Mouse (Mus musculus) adrenal gland, postnatal 36 days (tissue): ENCODE measurements around the gene Kcnn3. TPM values are rescaled to one million over a fixed set of nuclear protein-coding genes. Genes with fewer than 3 reads are reported as not detected.

Experiments used
- DNase-seq, 2 experiments: peaks; one replicate each; pipeline ENCODE4 v3.0.0; 2021; ENCODE audit warnings: mixed read lengths in 1 of 2
- total RNA-seq, 2 experiments: library from RNA; stranded (reverse); gene quantifications; 2 replicates each; pipeline ENCODE4 v1.2.3; 2021

Kcnn3 gene
- total RNA-seq, 2 experiments from 2014 or later, result 3.4 to 3.7 TPM

- DNase-seq, result no peak
Observed at GRCm38 (mm10) chr3:89672573-89673317, 152.8 kb downstream of the Kcnn3 start.

DNA sequence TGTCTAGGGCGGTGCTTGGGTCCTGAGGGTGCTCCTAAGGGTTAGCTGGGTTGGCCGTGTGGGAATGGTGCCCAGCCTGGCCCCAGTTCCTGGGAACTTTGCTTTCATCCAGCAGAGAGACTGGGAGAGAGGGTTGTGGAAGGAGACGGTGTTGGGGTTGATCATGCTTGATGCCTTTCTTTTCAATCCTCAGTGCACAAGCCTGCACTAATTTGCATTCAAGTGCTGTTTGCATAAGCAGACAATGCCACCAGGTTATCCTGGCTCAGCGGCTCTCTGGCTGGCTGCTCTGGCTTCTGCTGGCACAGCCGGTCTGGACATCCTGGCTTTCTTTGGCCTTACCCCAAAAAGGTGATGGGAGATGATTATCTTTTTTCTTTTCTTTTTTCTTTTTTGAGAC is 157.7 kb downstream of the Kcnn3 start:
- DNase-seq, result no peak

- DNase-seq, result no peak
Observed at GRCm38 (mm10) chr3:89686031-89686430, 166.1 kb downstream of the Kcnn3 start.

DNA sequence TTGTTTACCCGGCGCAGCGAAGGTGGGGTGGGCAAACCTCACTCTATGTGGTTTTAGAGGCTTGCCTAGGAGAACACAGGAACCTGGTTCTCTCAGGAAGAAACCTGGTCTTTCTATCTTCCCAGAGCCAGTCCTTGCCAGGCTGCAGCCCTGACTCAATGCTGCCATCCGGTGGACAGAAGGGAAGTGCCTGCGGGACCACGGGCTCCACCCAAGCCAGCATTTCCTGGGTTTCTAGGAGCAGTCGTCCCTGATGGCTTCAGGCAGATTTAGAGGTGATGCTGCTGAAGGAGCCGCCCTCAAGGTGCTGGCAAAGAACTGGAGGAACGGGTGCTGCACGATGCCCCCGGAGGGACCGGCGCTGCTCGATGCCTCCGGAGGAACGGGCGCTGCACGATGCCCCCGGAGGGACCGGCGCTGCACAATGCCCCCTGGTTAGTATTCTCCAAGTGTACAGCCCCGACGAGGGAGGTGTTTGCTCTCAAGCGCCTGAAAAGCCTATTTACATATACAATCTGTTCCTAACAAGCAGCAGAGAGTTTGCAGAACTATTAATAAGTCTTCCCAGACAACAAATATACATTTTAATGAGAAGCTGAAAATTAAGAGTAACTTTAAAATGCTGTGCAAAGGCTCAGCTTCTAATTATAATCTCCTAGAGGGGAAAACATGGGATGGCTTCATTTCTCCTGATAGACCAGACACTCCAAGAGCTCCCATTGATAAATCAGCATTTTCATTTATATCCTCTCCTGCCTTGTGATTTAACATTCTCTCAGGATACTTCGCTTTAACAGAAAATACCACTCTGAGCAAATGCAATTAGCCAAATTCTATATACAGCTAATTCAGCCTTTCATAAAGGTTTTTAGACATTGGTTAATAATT is 169.0 kb downstream of the Kcnn3 start:
- peak; percentile 86 to 90 for DNase-seq

GRCm38 (mm10) chr3:89691776-89692175 is 171.8 kb downstream of the Kcnn3 start:
- no peak for DNase-seq

DNA sequence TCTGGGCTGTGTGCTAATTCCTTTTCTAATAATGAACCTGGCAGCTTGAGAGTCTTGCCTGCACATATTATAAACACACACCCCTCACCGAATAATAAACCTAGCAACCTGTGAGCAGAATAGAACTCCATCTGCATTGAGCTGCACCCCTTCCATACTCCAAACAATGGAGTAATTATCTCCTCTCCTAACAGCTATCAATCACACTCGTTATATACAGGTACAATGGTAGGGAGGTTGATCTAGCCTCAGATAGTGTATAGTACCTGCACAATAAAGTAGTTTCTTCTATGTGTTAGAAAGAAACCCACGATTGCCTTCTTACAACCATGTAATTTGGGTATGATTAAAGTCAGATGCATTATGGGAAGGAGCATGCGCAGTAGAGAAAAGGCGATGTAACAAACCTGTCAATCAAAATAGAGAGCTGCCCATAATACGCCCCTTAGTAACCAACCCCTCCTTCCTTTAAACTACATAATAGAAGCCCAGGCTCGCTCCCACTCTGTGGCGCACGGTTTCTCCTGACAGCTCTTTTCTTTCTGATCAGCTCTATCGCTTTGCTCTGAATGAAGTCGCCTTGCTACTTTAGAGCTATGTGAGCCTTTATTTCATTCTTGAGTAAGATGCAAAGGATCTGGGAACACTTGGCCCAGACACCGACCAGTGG is 176.3 kb downstream of the Kcnn3 start:
- no peak for DNase-seq

DNA sequence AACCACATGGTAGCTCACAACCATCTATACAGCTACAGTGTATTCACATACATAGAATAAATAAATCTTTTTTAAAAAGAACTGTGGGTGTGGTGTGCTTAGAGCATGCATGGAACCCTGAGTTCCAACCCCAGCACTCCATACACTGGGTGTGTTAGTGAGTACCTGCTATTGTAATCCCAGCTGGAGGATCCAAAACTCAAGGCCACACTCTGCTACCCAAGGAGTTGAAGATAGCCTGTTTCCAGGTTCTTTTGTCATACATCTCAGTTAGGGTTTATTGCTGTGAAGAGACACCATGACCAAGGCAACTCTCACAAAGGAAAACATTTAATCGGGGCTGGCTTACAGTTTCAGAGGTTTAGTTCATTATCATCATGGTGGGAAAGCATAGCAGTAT is 179.0 kb downstream of the Kcnn3 start:
- DNase-seq, result no peak

GRCm38 (mm10) chr3:89700461-89700860 is 180.5 kb downstream of the Kcnn3 start:
- DNase-seq, result no peak

- peak in 1 of 2 experiments; percentile 13 for DNase-seq
Observed at GRCm38 (mm10) chr3:89703596-89703995, 183.6 kb downstream of the Kcnn3 start.

DNA sequence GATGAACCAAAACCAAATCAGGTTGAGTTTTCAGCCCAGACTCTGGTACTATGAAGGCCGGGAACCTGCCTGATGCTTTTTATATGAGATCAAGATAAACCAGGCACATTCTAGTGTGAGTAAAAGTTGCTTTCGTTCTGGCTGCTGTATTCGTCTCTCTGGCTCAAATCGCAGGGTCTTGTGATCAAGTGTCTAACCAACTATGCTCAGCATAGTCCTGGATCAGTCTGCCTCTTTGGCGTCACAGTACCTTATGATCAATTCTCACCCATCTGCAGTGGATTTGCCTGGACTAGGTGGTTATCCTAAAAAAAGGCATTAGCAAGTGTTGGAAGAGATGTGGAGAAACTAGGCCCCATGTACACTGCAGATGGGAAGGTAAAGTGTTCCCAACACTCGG is 184.1 kb downstream of the Kcnn3 start:
- DNase-seq, result no peak

DNA sequence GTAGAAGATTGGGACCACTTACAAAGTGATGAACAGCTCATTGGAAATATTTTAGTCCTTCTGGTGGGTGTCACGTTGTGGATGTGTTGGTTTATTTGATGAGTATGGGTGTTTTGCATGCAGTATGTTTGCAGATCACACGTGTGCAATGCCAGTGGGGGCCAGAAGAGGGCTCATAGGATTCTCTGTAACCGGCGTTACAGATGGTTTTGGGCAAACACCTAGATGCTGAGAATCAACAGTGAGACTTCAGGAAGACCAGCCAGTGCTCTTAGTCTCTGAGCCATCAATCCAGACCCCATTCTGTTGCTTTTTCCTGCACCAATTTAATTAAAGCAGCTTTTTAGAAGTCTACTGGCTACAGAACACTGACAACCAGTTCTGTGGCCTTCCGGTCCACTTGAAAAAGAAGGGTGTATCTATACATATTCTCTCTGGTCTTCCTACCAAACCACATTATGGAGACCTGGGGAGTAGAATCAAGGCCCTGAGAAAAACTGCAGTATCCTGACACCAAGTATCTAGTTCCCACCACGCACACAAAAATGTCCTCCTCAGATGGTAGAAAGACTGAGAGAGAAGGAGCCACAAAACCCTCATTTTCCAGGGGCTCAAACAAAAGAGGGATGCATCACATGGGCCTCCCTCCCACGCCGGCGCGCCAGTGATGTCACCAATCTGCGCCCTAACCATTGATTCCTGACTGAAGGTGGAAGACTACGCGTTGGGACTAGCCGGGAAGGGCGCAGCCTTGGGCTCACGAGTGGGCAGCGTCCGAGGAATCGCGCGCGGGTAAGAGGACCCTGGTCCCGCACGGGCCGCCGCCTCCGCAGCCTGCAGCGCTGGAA is 194.6 kb downstream of the Kcnn3 start, which contains the start of gene Adar:
TSS of gene Adar (plus strand) at position 664 of the 848 bp plus-strand sequence.
- peak; percentile 84 to 88 for DNase-seq

DNA sequence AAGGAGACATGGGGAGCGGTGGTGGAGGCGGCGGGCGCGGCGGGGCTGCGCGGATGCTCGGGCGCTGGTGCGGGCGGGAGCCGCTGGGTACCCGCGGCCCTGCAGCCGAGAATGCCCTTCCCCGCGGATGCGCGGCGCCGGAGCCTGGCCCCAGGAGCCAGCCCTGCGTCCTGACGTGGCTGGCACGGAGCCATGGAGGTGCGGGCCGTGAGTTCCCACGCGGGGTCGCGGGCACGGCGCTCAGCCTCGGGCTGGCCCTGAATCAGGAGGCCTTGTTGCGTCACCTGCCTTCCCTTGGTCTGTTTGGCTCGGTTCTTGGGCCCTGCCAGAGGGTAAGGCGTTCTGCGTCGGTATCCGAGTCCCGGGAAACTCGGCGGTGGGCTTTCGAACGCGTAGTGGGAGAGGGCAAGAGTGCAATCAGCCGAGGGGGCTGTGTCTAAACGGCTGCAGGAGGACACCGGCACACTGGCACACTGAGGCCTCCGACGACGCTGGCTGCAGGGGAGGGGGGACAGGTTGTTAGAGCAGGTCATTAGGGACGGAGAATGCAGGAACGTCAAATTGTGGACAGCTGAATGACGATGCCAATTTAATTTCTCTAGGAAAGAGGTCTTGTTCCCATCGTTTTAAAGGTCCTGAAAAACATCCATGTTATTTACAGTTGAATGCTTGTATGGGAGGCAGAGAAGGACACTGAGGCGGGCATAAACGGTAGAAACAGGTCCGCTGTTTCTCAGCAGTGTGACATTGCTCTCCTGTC is 195.4 kb downstream of the Kcnn3 start:
- DNase-seq, result peak; percentile 56 to 64

DNA sequence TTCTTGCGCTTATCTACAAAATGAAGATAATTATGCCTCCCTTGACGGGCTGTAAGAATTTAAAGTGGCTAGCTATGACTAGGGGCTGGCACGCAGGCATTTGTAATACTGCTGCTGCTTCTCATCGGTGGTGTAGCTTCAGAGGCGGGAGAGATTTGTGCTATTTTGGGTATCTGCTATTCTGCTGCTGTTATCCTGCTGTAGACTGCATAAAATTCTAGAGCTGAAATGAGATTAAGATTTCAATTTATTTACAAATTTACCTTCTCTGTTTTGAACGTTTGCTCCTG is 195.9 kb downstream of the Kcnn3 start:
- no peak for DNase-seq

DNA sequence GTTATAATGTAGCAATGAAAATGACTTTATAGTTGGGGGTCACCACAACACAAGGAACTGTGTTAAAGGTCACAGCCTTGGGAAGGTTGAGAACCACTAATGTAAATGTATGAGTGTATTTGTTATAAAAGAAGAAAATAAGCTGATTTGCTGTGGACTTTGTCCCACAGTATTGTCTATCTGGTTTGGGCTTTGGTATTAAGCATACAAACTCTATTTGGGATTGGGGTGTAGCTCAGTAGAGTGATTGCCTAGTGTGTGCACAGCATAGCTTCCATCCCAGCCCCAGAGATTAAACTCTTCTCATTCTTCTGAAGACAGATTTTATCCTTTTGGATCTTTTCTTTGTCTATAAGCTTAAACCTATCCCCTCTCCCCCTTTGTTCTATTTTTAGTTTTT is 202.1 kb downstream of the Kcnn3 start:
- DNase-seq, result no peak

DNA sequence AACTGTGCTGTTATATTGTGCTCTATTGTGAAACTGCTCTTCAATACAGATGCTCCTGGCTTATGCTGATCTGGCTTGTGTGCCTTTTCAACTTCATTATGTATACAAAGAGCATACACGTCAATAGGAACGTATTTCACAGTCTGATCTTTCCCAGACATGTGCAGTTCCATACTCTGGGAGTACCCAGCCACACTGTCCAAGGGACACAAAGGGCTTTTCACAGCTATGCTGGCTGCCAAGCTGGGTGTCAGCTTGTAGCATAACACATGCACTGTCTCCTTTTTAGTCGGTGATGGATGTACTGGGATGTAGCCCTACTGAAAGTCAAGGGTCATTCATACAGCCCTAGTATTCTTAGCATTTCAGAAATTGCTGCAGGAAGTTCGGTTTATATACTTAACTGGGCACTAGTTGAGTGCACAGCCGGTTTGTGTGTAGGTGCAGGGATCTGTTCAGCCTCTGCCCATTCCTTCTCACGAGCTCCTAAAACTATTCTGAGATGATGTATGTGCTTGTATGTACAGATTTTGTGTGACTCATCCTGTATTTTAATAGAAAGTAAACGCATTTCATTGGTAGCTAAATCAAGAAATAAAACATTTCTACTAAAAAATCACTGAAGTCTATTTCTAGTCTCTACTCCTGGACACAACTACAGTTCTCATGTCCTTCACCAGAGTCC is 203.6 kb downstream of the Kcnn3 start:
- DNase-seq, result no peak

Other genes with a start within 250 kb of the Kcnn3 start
- gene Slc50a1, start 249.6 kb upstream of the Kcnn3 start, total RNA-seq, result 10 to 100 TPM; 42.0 to 47.7 TPM
- 10 to 100 TPM in 1 of 2 experiments, 1 to 10 TPM in 1; 9.8 to 12.5 TPM for gene Efna1, start 239.0 kb upstream of the Kcnn3 start, total RNA-seq
- gene Efna3, start 197.2 kb upstream of the Kcnn3 start, total RNA-seq, result under 1 TPM; 0.23 to 0.53 TPM
- gene Efna4, start 182.1 kb upstream of the Kcnn3 start, total RNA-seq, result 1 to 10 TPM in 1 of 2 experiments, under 1 TPM in 1; 0.93 to 1.3 TPM
- gene Adam15, start 170.2 kb upstream of the Kcnn3 start, total RNA-seq, result 10 to 100 TPM; 45.9 to 79.9 TPM
- gene Dcst2, start 158.2 kb upstream of the Kcnn3 start, total RNA-seq, result under 1 TPM; 0.20 to 0.56 TPM
- gene Dcst1, start 154.9 kb upstream of the Kcnn3 start, total RNA-seq, result under 1 TPM in 1 of 2 experiments, not detected in 1; 0.56 TPM
- gene Zbtb7b, start 125.4 kb upstream of the Kcnn3 start, total RNA-seq, result 10 to 100 TPM; 71.9 to 85.2 TPM
- gene Lenep, start 117.4 kb upstream of the Kcnn3 start, total RNA-seq, result 1 to 10 TPM in 1 of 2 experiments, under 1 TPM in 1; 0.40 to 1.3 TPM
- 10 to 100 TPM; 23.3 to 30.0 TPM for gene Flad1, start 108.3 kb upstream of the Kcnn3 start, total RNA-seq
- gene Cks1b, start 101.8 kb upstream of the Kcnn3 start, total RNA-seq, result 10 to 100 TPM; 25.1 to 36.1 TPM
- gene Shc1, start 101.7 kb upstream of the Kcnn3 start, total RNA-seq, result 10 to 100 TPM; 89.6 to 93.7 TPM
- 10 to 100 TPM; 35.0 to 40.6 TPM for gene Pygo2, start 90.0 kb upstream of the Kcnn3 start, total RNA-seq
- 10 to 100 TPM; 47.9 to 56.9 TPM for gene Pbxip1, start 83.5 kb upstream of the Kcnn3 start, total RNA-seq
- gene Pmvk, start 65.6 kb upstream of the Kcnn3 start, total RNA-seq, result 10 to 100 TPM; 25.2 to 36.2 TPM
- 10 to 100 TPM; 34.2 to 36.7 TPM for gene Adar, start 194.9 kb downstream of the Kcnn3 start, total RNA-seq
- 1 to 10 TPM; 3.3 to 3.4 TPM for gene Chrnb2, start 244.5 kb downstream of the Kcnn3 start, total RNA-seq